ENCODE assay signal across 9 mouse cellular contexts in the genomic region with DNA sequence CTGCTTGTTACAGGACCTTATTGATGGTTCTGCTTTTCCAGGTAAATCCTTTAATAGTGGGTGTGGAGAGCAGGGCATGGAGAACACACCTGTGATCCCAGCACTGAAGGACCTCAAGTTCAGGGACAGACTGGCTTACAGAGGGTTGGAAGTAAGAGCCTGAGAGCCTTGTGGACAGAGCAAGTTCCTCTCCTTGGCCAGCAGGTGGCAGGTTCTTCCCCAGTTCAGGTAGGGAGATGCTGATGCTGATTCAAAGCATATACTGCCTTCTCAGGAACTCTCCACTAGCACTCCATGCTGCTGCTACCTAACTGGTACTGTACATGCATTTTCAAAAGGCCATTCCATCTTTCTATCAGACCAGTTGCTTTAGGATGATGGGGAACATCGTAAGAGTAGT. TPM values are rescaled to one million over a fixed set of nuclear protein-coding genes. Genes with fewer than 3 reads are reported as not detected.
DNase-seq lines count a peak whose midpoint lies in the region; ATAC-seq and TF ChIP-seq lines count a peak whose summit lies in the region.
"Had no signal": no experiment of that assay in that cellular context is flagged by ENCODE, and none has a peak within 500 bp of the region (broad histone marks: within the 10 kb centered on the region; RNA-seq: fewer than 3 reads in every experiment).

No protein-coding gene starts in this region.

- H3K27ac ChIP-seq in layer of hippocampus, adult 2 months, result no peak overlapping the region
- no peak overlapping the region for H3K27ac ChIP-seq in bone marrow, adult 2 months (ENCODE audit: control insufficient read depth, insufficient read depth, low read depth, low read length, poor library complexity)

- WGBS in bone marrow, adult 2 months, result 49% methylated on average over 1 of the region's 1 CpGs

- peak; percentile 78 for TF ChIP-seq CTCF in layer of hippocampus, adult 2 months (conservative IDR thresholded peaks at IDR 0.05)
- peak; percentile 87 for TF ChIP-seq CTCF in bone marrow, adult 2 months (IDR thresholded peaks at IDR 0.05; ENCODE audit: control insufficient read depth, insufficient read depth, low read length)

- DNase-seq in CD4-positive, CD25-positive, alpha-beta regulatory T cell, adult 2 months (ENCODE audit: low read depth, low spot score), result peak; percentile 79
- peak; percentile 2 to 43 for DNase-seq in layer of hippocampus, adult 2 months (ENCODE audit: low spot score in 2 of 2)
- DNase-seq in layer of hippocampus, postnatal 14 days (ENCODE audit: low spot score in 2 of 2), result no peak
- DNase-seq in induced T-regulatory cell, adult 2 months (ENCODE audit: low read depth), result peak; percentile 70
- DNase-seq in lung, postnatal 36 days, result peak; percentile 18
- DNase-seq in thymus, adult 18-20 months, result peak; percentile 5 to 23

- no peaks in the 10 kb centered on the region for H3K4me1 ChIP-seq in bone marrow, adult 2 months (ENCODE audit: control insufficient read depth, insufficient read depth, low read length)

- H3K4me3 ChIP-seq in layer of hippocampus, adult 2 months, result no peak overlapping the region
- no peak overlapping the region for H3K4me3 ChIP-seq in bone marrow, adult 2 months (replicated peaks; ENCODE audit: control insufficient read depth, low read depth, low read length)

- ATAC-seq in CD4-positive, CD25-positive, alpha-beta regulatory T cell, adult 4 months, result no peak

- no peak for TF ChIP-seq POLR2A in bone marrow, adult 2 months (IDR thresholded peaks at IDR 0.05; ENCODE audit: borderline replicate concordance, control insufficient read depth, low read depth, low read length)

RNA-seq across cellular contexts. Expression of a gene that starts 20.5 kb away (rescaled TPM):
- polyA plus RNA-seq in CD4-positive, CD25-positive, alpha-beta regulatory T cell, adult 4 months (2017; shearing (Covaris generic)), result not detected
- not detected for total RNA-seq in layer of hippocampus, adult 2 months (2021)
- not detected for total RNA-seq in layer of hippocampus, postnatal 14 days (2021)
- polyA plus RNA-seq in bone marrow, adult 2 months (2011; ENCODE audit: insufficient read depth, insufficient read length, low replicate concordance, missing spikeins), result 99.4 and 213 TPM in 2 replicates
- polyA plus RNA-seq: gonadal fat pad, adult 2 months had no signal

RNA-seq across cellular contexts. Expression of a gene that starts 40.7 kb away (rescaled TPM):
- not detected for polyA plus RNA-seq in CD4-positive, CD25-positive, alpha-beta regulatory T cell, adult 4 months (2017; shearing (Covaris generic))
- total RNA-seq in layer of hippocampus, adult 2 months (2021), result not detected
- total RNA-seq in layer of hippocampus, postnatal 14 days (2021), result not detected
- 2.4 TPM in 1 of 2 replicates, not detected in the other for polyA plus RNA-seq in bone marrow, adult 2 months (2011; ENCODE audit: insufficient read depth, insufficient read length, low replicate concordance, missing spikeins)

Comparison
In these comparisons a context has a peak if more than half of its experiments do, and no peak if none do; other contexts are left out.
1. DNase-seq: peak in CD4-positive, CD25-positive, alpha-beta regulatory T cell, adult 2 months (single experiment), layer of hippocampus, adult 2 months (2 of 2), induced T-regulatory cell, adult 2 months (single experiment), lung, postnatal 36 days (single experiment) and thymus, adult 18-20 months (2 of 2); none in layer of hippocampus, postnatal 14 days (0 of 2).